Mouse (Mus musculus) neural tube, embryonic 10.5 days (tissue): ENCODE results near the gene Smc6.

ENCODE experiments used
- DNase-seq: peaks from one replicate; pipeline ENCODE4 v3.0.0-alpha.2; 2017; ENCODE audit warnings: low spot score; ENCODE audit errors: extremely low spot score

The Smc6 gene

GRCm38 (mm10) chr12:11281584-11281983 lies 15.9 kb downstream of the Smc6 start:
- DNase-seq = no peak

DNA sequence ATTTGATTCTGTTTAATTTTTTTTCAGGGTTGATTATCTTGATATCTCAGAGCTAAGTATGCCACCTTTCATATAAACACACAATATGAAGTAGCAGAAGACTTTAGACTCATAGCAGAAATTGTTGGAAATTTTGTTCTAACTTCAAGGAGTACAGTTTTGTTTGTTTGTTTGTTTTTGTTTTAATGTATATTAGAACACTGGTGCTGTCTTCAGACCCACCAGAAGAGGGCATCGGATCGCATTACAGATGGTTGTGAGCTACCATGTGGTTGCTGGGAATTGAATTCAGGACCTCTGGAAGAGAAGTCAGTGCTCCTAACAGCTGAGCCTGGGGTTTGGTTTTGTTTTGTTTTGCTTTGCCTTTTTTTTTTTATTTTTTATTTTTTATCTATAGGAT lies 20.7 kb downstream of the Smc6 start:
- DNase-seq = no peak

- DNase-seq = no peak
Measured at GRCm38 (mm10) chr12:11300858-11301257, 35.2 kb downstream of the Smc6 start.

DNA sequence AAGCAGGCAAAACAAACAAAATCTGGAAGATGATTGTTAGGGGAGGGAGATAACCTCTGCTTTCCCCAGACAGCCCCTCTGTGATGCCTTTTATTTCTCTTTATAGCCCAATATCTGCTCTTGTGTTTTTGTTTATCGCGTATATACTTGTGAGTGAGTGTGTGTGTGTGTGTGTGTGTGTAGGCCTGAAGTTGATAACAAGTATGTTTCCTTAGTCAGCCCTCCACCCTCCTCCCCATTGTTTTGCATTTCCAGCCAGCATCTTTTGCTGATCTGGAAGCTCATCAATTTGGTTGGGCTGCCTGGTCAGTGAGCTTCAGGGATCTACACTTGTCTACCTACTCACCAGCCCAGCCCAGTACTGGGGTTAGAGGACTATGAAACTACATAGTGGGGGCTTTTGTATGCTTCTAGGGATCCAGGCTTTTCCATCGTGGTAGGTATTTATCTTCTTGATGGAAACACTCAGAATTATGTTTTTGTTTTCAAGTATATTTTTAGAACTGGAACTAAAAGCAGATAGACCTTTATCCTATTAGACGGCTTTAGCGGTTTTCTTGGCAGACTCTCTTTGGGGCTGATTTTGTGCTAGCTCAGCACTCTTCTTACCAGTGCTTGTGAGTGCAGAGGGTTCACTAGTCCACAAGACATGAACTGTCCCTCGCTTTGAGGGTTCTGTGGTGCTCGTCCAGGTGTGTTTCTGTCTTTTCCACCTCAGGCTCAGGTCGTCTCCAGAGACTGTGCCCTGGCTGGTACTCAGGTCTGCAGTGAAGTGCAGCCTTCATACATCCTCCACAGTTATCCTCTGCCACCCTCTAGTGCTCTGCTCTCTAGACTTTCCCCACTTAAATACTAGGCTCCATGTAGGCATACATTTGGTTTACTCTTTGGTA lies 41.3 kb downstream of the Smc6 start:
- no peak for DNase-seq

- DNase-seq = no peak
Measured at GRCm38 (mm10) chr12:11311106-11311505, 45.4 kb downstream of the Smc6 start.

DNA sequence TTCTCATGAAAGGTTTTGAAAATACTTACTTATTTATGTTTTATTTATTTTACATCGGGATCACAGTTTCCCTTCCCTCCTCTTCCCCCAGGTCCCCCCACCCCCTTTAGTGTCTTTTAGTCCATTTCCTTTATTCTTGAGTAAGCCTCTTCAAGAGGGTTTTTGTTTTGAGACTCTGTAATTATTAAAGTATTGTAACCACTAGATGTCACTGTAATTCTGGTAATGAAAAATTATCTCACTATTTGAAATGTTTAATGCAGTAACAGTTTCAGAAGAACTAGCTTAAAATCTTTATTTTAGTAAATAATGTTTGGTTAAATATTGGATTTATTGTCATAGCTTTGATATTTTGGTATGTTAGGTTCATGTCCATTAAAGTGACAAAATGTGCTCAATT lies 48.2 kb downstream of the Smc6 start:
- DNase-seq = no peak

GRCm38 (mm10) chr12:11317671-11318070 lies 52.0 kb downstream of the Smc6 start:
- DNase-seq = no peak

- DNase-seq = no peak
Measured at GRCm38 (mm10) chr12:11324480-11324879, 58.8 kb downstream of the Smc6 start.

DNA sequence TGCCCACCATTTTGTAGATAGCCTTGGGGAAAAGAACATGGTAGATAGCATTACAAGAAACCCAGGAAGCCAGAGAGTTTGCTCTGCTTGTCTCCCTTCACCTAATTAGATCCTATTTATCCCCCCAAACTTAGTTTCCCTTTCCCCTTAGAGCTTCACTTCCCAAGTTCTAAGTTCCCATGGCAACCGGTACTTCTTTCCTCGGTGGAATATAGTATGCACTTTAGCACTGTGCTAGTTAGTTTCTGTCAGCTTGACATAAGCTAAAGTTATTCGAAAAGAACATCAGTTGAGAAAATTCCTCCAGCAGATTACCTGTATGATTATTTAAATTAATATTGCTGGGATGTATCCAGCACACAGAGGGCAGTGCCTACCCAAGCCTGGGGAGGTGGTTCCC lies 60.8 kb downstream of the Smc6 start:
- DNase-seq = no peak

DNA sequence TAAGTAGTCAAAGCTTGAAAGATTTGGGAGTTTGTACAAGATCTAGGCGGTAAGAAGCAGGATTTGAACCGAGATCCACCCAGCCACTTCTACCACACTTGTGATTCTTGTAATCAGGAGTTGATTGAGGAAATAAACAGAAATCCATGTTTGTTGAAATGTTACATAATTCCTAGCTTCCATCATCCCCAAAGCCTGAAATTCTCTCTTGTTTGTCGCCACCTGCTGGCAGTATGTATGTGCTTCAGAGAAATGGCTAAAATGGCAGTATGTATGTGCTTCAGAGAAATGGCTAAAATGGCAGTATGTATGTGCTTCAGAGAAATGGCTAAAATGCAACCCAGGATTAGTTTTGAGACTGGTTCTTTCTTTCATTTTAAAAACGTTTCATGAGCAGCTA lies 71.2 kb downstream of the Smc6 start:
- peak; percentile 32 for DNase-seq

DNA sequence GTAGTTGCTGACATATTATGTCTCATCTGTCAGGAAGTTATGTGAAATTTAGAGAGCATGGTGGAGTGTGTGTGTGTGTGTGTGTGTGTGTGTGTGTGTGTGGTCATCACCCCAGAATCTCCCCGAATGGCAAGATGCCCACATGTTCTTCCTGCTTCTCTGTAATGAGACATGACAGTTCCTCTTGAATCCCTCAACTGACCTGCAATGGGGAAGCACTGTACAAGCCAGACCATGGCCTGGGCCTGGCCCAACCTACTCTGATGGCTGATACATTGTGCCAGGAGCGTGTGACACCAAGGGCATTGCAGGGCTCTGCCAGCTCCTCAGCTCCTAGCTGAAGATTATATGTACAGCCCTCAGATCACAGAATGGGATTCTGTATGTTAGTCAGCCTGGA lies 72.6 kb downstream of the Smc6 start:
- no peak for DNase-seq

GRCm38 (mm10) chr12:11342020-11342600 lies 76.4 kb downstream of the Smc6 start:
- DNase-seq = no peak

DNA sequence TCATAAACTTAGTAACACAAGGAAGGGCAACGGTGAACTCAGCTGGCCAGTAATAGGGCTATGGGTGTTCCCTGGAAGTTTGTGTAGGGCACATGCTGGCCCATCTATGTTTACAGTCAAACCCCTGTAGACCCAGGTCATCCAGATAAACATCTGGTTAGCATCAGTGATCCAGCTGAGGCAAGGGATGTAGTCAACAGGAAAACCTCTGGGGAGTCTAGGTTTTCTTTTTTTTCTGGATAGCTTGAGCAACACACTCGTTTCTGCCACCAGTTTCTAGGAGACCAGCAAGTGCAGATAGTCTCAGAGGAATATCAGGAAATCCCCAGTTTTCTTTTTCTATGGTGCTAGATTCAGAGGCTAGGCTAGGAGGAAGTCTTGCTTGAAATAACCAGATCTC lies 80.3 kb downstream of the Smc6 start:
- DNase-seq = no peak

GRCm38 (mm10) chr12:11348423-11348822 lies 82.7 kb downstream of the Smc6 start:
- no peak for DNase-seq

- no peak for DNase-seq
Measured at GRCm38 (mm10) chr12:11349870-11350269, 84.2 kb downstream of the Smc6 start.

DNA sequence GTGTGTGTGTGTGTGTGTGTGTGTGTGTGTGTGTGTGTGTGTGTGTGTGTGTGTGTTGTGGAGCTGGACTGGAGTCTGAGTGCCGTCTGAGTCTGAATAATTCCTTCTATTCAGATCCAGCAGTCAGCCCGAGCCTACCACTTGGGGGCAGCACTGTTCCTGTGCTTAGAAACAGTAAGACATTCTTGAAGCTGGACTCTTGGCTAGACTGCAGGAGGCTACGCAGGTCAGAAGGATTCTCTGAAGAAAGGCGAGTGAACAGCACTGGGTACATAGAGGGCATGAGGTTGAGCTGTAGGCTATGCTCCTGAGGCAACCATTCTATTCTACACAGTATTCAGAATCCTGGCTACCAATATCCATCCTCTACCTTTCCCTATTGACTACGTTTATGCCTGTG lies 85.2 kb downstream of the Smc6 start:
- DNase-seq = peak; percentile 66

DNA sequence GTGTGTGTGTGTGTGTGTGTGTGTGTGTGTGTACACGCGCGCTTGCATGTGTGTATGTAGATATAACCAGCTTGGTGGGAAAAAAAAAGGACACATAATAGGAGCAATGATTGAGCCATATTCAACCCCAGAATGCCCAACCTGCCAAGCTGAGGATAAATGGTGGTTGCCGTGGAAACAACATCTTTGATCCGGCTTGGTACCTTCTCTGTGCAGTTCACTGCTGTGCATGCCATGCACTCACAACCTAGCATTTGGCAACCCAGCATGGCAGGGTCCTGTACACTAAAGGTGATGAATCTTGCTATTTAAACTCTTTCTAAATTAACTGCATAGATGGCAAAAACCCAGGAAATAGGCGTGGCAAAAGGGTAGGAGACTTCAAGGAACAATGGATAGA lies 96.7 kb downstream of the Smc6 start:
- DNase-seq = no peak

GRCm38 (mm10) chr12:11364870-11365269 lies 99.2 kb downstream of the Smc6 start:
- no peak for DNase-seq

GRCm38 (mm10) chr12:11367099-11367765 lies 101.5 kb downstream of the Smc6 start:
- DNase-seq = no peak
